Mouse (Mus musculus): ENCODE results near the gene Sftpa1.

- TF ChIP-seq POLR2A (IDR thresholded peaks at IDR 0.05; ENCODE audit: borderline replicate concordance, extremely low read depth, low read depth, low read length) (no peak), CTCF (IDR thresholded peaks at IDR 0.05; ENCODE audit: insufficient read depth, low read length) (no peak)
Observed at GRCm38 (mm10) chr14:41167278-41167677, 35.7 kb downstream of the Sftpa1 start.
